Mouse (Mus musculus): ENCODE data around the gene Nceh1. TPM values are rescaled to one million over a fixed set of nuclear protein-coding genes. Genes with fewer than 3 reads are reported as not detected.

The Nceh1 gene
- total and polyA plus RNA-seq, 3 experiments, result 8.2 to 9.3 TPM; not detected in 1

DNA sequence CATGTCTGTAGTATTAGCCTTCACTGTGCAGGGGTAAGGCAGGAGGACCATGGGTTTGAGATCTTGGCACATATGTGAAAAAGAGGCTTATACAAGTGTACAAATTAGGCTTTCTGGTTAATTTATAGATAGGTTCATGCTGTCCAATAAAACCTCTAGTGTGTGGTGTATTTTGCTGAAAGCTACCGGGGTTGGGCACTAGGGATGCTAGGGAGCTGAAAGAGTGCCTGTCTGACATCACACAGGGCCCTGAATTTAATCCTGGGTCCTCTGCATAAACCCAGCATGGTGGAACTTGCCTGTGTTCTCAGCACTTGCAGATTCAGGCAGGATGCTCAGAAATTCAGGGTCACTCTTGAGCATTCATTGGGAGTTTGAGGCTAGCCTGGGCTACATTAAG is 65.0 kb downstream of the Nceh1 start:
- H3K4me3 ChIP-seq (ENCODE audit: control insufficient read depth in 1 of 2, insufficient read depth in 1 of 2, low read depth in 2 of 2, low read length in 2 of 2), result no peak overlapping the region
- H3K9ac ChIP-seq (ENCODE audit: control insufficient read depth, low read depth, low read length, poor library complexity, severe bottlenecking), result no peak overlapping the region
- H3K79me2 ChIP-seq (ENCODE audit: control insufficient read depth, insufficient read depth, low read length, poor library complexity), result no peaks in the 10 kb centered on the region
- H3K27me3 ChIP-seq (ENCODE audit: control insufficient read depth in 1 of 2, insufficient read depth in 2 of 2, low read length in 2 of 2), result no peaks in the 10 kb centered on the region; a peak in 1 of 4 replicates
- no peak overlapping the region for H3K27ac ChIP-seq (ENCODE audit: control insufficient read depth, low read depth, low read length)
- no peaks in the 10 kb centered on the region for H3K36me3 ChIP-seq (ENCODE audit: control insufficient read depth in 1 of 2, insufficient read depth in 2 of 2, low read length in 2 of 2)
- no peak for DNase-seq (ENCODE audit: low read depth, low spot score)
- no peaks in the 10 kb centered on the region for H3K9me3 ChIP-seq (replicated peaks; ENCODE audit: insufficient read depth, low read length)
- TF ChIP-seq ZMIZ1 (IDR thresholded peaks at IDR 0.05; ENCODE audit: low read depth, low read length), result no peak
- no peak for TF ChIP-seq ZNF384 (IDR thresholded peaks at IDR 0.05; ENCODE audit: low read depth, low read length)
- TF ChIP-seq CHD1 (IDR thresholded peaks at IDR 0.05; ENCODE audit: low read depth, low read length), result no peak
- no peak for TF ChIP-seq RCOR1 (IDR thresholded peaks at IDR 0.05; ENCODE audit: low read depth, low read length)
- no peak for TF ChIP-seq MEF2A (IDR thresholded peaks at IDR 0.05; ENCODE audit: extremely low read depth, insufficient replicate concordance, low read depth, low read length, poor library complexity, severe bottlenecking)
- no peak for TF ChIP-seq TCF12 (IDR thresholded peaks at IDR 0.05; ENCODE audit: low read depth, low read length)
- no peak for TF ChIP-seq POLR2AphosphoS2 (IDR thresholded peaks at IDR 0.05; ENCODE audit: low read length)
- no peak for TF ChIP-seq E2F4 (IDR thresholded peaks at IDR 0.05; ENCODE audit: borderline replicate concordance, low read depth, low read length)
- no peak for TF ChIP-seq NELFE (IDR thresholded peaks at IDR 0.05; ENCODE audit: low read depth, low read length)
- no peak for TF ChIP-seq MYC (IDR thresholded peaks at IDR 0.05; ENCODE audit: low read depth, low read length)
- no peak for TF ChIP-seq EP300 (IDR thresholded peaks at IDR 0.05; ENCODE audit: low read depth in 1 of 2, low read length in 2 of 2)
- TF ChIP-seq MXI1 (IDR thresholded peaks at IDR 0.05; ENCODE audit: low read depth, low read length), result no peak
- no peaks in the 10 kb centered on the region for H3K4me1 ChIP-seq (ENCODE audit: control insufficient read depth in 1 of 2, insufficient read depth in 2 of 2, low read length in 2 of 2)

- no peaks in the 10 kb centered on the region for H3K9me3 ChIP-seq (replicated peaks; ENCODE audit: insufficient read depth, low read length)
- H3K27me3 ChIP-seq (ENCODE audit: control insufficient read depth in 1 of 2, insufficient read depth in 2 of 2, low read length in 2 of 2), result no peaks in the 10 kb centered on the region; a peak in 1 of 4 replicates
- no peak overlapping the region for H3K4me3 ChIP-seq (ENCODE audit: control insufficient read depth in 1 of 2, insufficient read depth in 1 of 2, low read depth in 2 of 2, low read length in 2 of 2)
- TF ChIP-seq JUND (IDR thresholded peaks at IDR 0.05; ENCODE audit: low read depth, low read length) (no peak), MAFK (IDR thresholded peaks at IDR 0.05; ENCODE audit: borderline replicate concordance, low read depth, low read length) (no peak), MYB (IDR thresholded peaks at IDR 0.05; ENCODE audit: low read depth, low read length) (no peak), MYC (IDR thresholded peaks at IDR 0.05; ENCODE audit: low read depth, low read length) (no peak), RCOR1 (IDR thresholded peaks at IDR 0.05; ENCODE audit: low read depth, low read length) (no peak), POLR2A (IDR thresholded peaks at IDR 0.05; ENCODE audit: control insufficient read depth in 1 of 2, insufficient read depth in 1 of 2, low read depth in 1 of 2, low read length in 2 of 2, poor library complexity in 1 of 2) (no peak), BHLHE40 (IDR thresholded peaks at IDR 0.05; ENCODE audit: borderline replicate concordance, low read depth, low read length) (no peak), TAL1 (IDR thresholded peaks at IDR 0.05; ENCODE audit: low read length) (no peak), SIN3A (IDR thresholded peaks at IDR 0.05; ENCODE audit: low read length) (no peak), MAX (IDR thresholded peaks at IDR 0.05; ENCODE audit: low read length) (no peak), CHD2 (IDR thresholded peaks at IDR 0.05; ENCODE audit: low read length) (no peak), GATA1 (IDR thresholded peaks at IDR 0.05; ENCODE audit: low read depth, low read length) (no peak), E2F4 (IDR thresholded peaks at IDR 0.05; ENCODE audit: borderline replicate concordance, low read depth, low read length) (no peak), ELF1 (IDR thresholded peaks at IDR 0.05; ENCODE audit: low read depth, low read length) (no peak), CHD1 (IDR thresholded peaks at IDR 0.05; ENCODE audit: low read depth, low read length) (no peak), ZMIZ1 (IDR thresholded peaks at IDR 0.05; ENCODE audit: low read depth, low read length) (no peak)
- H3K36me3 ChIP-seq (ENCODE audit: control insufficient read depth in 1 of 2, insufficient read depth in 2 of 2, low read length in 2 of 2), result no peaks in the 10 kb centered on the region
- H3K4me1 ChIP-seq (ENCODE audit: control insufficient read depth in 1 of 2, insufficient read depth in 2 of 2, low read length in 2 of 2), result no peaks in the 10 kb centered on the region
- H3K9ac ChIP-seq (ENCODE audit: control insufficient read depth, low read depth, low read length, poor library complexity, severe bottlenecking), result no peak overlapping the region
- no peaks in the 10 kb centered on the region for H3K79me2 ChIP-seq (ENCODE audit: control insufficient read depth, insufficient read depth, low read length, poor library complexity)
- no peak overlapping the region for H3K27ac ChIP-seq (ENCODE audit: control insufficient read depth, low read depth, low read length)
- DNase-seq (ENCODE audit: low read depth, low spot score), result no peak
Observed at GRCm38 (mm10) chr3:27249030-27249429, 66.3 kb downstream of the Nceh1 start.

Measured in MEL (cell line).